Mouse (Mus musculus) thymus, postnatal 14 days (tissue): ENCODE results near the gene Tdgf1.

Experiments
- DNase-seq: peaks from one replicate; pipeline ENCODE4 v3.0.0; 2021

Gene Tdgf1

GRCm38 (mm10) chr9:110945926-110946325 lies at the start of gene Tdgf1:
TSS of gene Tdgf1 (minus strand) at chr9:110946158.
- DNase-seq = no peak

- peak; percentile 87 for DNase-seq
Measured at GRCm38 (mm10) chr9:110994716-110995172, 48.8 kb upstream of the Tdgf1 start.

- DNase-seq = no peak
Measured at GRCm38 (mm10) chr9:110993281-110993709, 47.3 kb upstream of the Tdgf1 start.

- no peak for DNase-seq
Measured at GRCm38 (mm10) chr9:110990204-110990603, 44.2 kb upstream of the Tdgf1 start, which contains the start of gene Rtp3. TSS of gene Rtp3 (minus strand) at chr9:110990583.

- no peak for DNase-seq
Measured at GRCm38 (mm10) chr9:110989543-110989942, 43.6 kb upstream of the Tdgf1 start.

- no peak for DNase-seq
Measured at GRCm38 (mm10) chr9:110989141-110989540, 43.2 kb upstream of the Tdgf1 start.

GRCm38 (mm10) chr9:110988078-110988477 lies 42.1 kb upstream of the Tdgf1 start:
- DNase-seq = no peak

- DNase-seq = no peak
Measured at GRCm38 (mm10) chr9:110987331-110987730, 41.4 kb upstream of the Tdgf1 start.

- DNase-seq = peak; percentile 10
Measured at GRCm38 (mm10) chr9:110985951-110986350, 40.0 kb upstream of the Tdgf1 start.

- no peak for DNase-seq
Measured at GRCm38 (mm10) chr9:110985541-110985940, 39.6 kb upstream of the Tdgf1 start.

GRCm38 (mm10) chr9:110984096-110984495 lies 38.1 kb upstream of the Tdgf1 start:
- DNase-seq = no peak

GRCm38 (mm10) chr9:110982351-110982750 lies 36.4 kb upstream of the Tdgf1 start:
- no peak for DNase-seq

GRCm38 (mm10) chr9:110979411-110979810 lies 33.5 kb upstream of the Tdgf1 start:
- no peak for DNase-seq

GRCm38 (mm10) chr9:110965910-110966231 lies 19.9 kb upstream of the Tdgf1 start:
- no peak for DNase-seq

GRCm38 (mm10) chr9:110965062-110965909 lies 19.3 kb upstream of the Tdgf1 start:
- DNase-seq = peak; percentile 48

GRCm38 (mm10) chr9:110963566-110964115 lies 17.7 kb upstream of the Tdgf1 start:
- DNase-seq = no peak

GRCm38 (mm10) chr9:110961386-110961785 lies 15.4 kb upstream of the Tdgf1 start:
- DNase-seq = no peak

GRCm38 (mm10) chr9:110960230-110961149 lies 14.5 kb upstream of the Tdgf1 start:
- no peak for DNase-seq

GRCm38 (mm10) chr9:110959669-110960068 lies 13.7 kb upstream of the Tdgf1 start:
- no peak for DNase-seq

GRCm38 (mm10) chr9:110955962-110956361 lies 10.0 kb upstream of the Tdgf1 start:
- no peak for DNase-seq

- no peak for DNase-seq
Measured at GRCm38 (mm10) chr9:110954681-110955445, 8.9 kb upstream of the Tdgf1 start.
